Mouse (Mus musculus): Measurements from ENCODE around the gene Timm8b.

DNA sequence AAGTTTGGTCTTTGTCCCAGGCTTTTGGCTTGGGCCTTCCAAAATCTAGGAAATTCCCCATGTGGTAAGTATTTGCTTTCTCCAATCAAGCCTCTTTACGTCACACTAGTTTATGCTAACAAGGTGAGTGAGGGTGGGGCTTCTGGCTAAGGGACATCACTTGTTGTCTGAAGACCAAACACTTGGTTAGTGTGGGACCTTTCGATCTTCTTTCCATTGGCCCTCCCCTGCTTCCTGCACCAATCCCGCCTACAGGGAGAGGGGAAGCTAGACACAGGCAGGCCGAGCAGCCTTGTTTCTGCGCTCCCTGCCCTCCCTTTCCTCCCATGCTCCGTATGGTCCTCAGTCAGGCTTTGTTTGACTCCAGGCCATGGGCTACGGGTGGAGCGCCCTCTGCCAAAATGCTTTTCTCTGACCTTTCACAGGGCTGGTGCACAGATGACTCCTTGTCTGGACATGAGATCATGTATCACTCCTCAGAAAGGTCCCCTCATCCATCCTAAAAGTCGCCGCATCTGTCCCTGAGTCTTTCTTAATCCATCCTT lies 43.2 kb downstream of the Timm8b start:
- no peak for TF ChIP-seq CTCF (IDR thresholded peaks at IDR 0.05; ENCODE audit: borderline replicate concordance, extremely low read depth, insufficient read depth, insufficient read length)
- TF ChIP-seq POLR2A (IDR thresholded peaks at IDR 0.05; ENCODE audit: borderline replicate concordance, extremely low read depth, insufficient read depth, insufficient read length, poor library complexity, severe bottlenecking) = no peak
